In the genomic region with DNA sequence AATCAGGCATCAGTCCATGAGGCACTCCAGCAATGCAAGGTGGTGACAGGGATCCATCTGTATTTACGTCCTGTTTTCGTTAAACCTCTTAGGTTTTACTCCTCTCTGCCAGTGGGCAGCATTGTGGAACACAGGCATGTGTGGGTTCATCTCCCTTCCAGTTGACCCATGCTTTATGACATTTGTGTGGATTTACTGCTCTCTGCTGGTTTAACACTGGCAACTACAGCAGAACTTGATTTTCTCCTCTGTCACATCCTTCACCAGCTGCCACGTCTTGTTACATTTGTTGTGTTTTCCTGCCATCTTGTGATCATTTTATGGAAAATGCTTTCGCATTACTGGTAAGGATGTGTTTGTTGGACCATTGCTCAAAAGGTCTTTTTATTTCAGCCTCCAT, we compare ENCODE assay signal across 9 mouse cellular contexts. TPM values are rescaled to one million over a fixed set of nuclear protein-coding genes. Genes with fewer than 3 reads are reported as not detected.
DNase-seq lines count a peak whose midpoint lies in the region; ATAC-seq and TF ChIP-seq lines count a peak whose summit lies in the region.
"Had no signal": no experiment of that assay in that cellular context is flagged by ENCODE, and none has a peak within 500 bp of the region (broad histone marks: within the 10 kb centered on the region; RNA-seq: fewer than 3 reads in every experiment).

No protein-coding gene starts in this region.

- H3K27ac ChIP-seq in forebrain, embryonic 13.5 days = no peak overlapping the region
- H3K27ac ChIP-seq in forebrain, embryonic 12.5 days = no peak overlapping the region
- H3K27ac ChIP-seq in left cerebral cortex, adult 2 months = no peak overlapping the region
- H3K27ac ChIP-seq in midbrain, embryonic 15.5 days = no peak overlapping the region
- no peak overlapping the region for H3K27ac ChIP-seq in kidney, embryonic 15.5 days

- 90% methylated on average over 4 of the region's 4 CpGs for WGBS in forebrain, embryonic 13.5 days
- 84% methylated on average over 4 of the region's 4 CpGs for WGBS in forebrain, embryonic 12.5 days
- 76% methylated on average over 4 of the region's 4 CpGs for WGBS in midbrain, embryonic 15.5 days
- WGBS in kidney, embryonic 15.5 days = 69% methylated on average over 4 of the region's 4 CpGs

- H3K27me3 ChIP-seq in forebrain, embryonic 13.5 days = no peaks in the 10 kb centered on the region
- H3K27me3 ChIP-seq in forebrain, embryonic 12.5 days = peaks cover 14% of the 10 kb centered on the region; the same call in 1 of the 2 replicates
- H3K27me3 ChIP-seq in midbrain, embryonic 15.5 days (replicated peaks) = no peaks in the 10 kb centered on the region; the same call in 1 of the 2 replicates
- H3K27me3 ChIP-seq in kidney, embryonic 15.5 days = 0 out of 2 replicates have a peak, but pooled peaks cover 8% of the 10 kb centered on the region

- TF ChIP-seq CTCF in left cerebral cortex, adult 2 months (IDR thresholded peaks at IDR 0.05) = peak; percentile 60

- no peak overlapping the region for H3K4me2 ChIP-seq in forebrain, embryonic 13.5 days
- no peak overlapping the region for H3K4me2 ChIP-seq in forebrain, embryonic 12.5 days
- H3K4me2 ChIP-seq in midbrain, embryonic 15.5 days = no peak overlapping the region
- H3K4me2 ChIP-seq in kidney, embryonic 15.5 days = no peak overlapping the region

- DNase-seq in left cerebral cortex, adult 2 months (ENCODE audit: extremely low spot score in 1 of 2, low spot score in 2 of 2) = no peak
- no peak for DNase-seq in left cerebral cortex, postnatal 36 days (ENCODE audit: low spot score in 2 of 2)
- DNase-seq in brain, adult 2 months (ENCODE audit: low read depth, low spot score) = peak; percentile 60
- DNase-seq in natural killer cell, adult 2 months (ENCODE audit: low spot score in 2 of 2) = no peak

- no peak overlapping the region for H3K9ac ChIP-seq in forebrain, embryonic 13.5 days
- no peak overlapping the region for H3K9ac ChIP-seq in forebrain, embryonic 12.5 days
- H3K9ac ChIP-seq in midbrain, embryonic 15.5 days = no peak overlapping the region
- H3K9ac ChIP-seq in kidney, embryonic 15.5 days = no peak overlapping the region

- no peaks in the 10 kb centered on the region for H3K4me1 ChIP-seq in forebrain, embryonic 13.5 days
- H3K4me1 ChIP-seq in forebrain, embryonic 12.5 days = no peaks in the 10 kb centered on the region
- no peaks in the 10 kb centered on the region for H3K4me1 ChIP-seq in midbrain, embryonic 15.5 days
- H3K4me1 ChIP-seq in kidney, embryonic 15.5 days = no peaks in the 10 kb centered on the region

- H3K4me3 ChIP-seq in forebrain, embryonic 13.5 days = no peak overlapping the region
- H3K4me3 ChIP-seq in forebrain, embryonic 12.5 days (replicated peaks) = no peak overlapping the region
- no peak overlapping the region for H3K4me3 ChIP-seq in left cerebral cortex, adult 2 months
- H3K4me3 ChIP-seq in midbrain, embryonic 15.5 days = no peak overlapping the region
- no peak overlapping the region for H3K4me3 ChIP-seq in kidney, embryonic 15.5 days (replicated peaks)
- H3K4me3 ChIP-seq: erythroblast, embryonic 14.5 days had no signal

- H3K36me3 ChIP-seq in forebrain, embryonic 13.5 days (ENCODE audit: poor library complexity, severe bottlenecking) = no peaks in the 10 kb centered on the region
- H3K36me3 ChIP-seq in forebrain, embryonic 12.5 days (replicated peaks) = no peaks in the 10 kb centered on the region
- no peaks in the 10 kb centered on the region for H3K36me3 ChIP-seq in midbrain, embryonic 15.5 days (replicated peaks)
- H3K36me3 ChIP-seq in kidney, embryonic 15.5 days = no peaks in the 10 kb centered on the region

- intact Hi-C loops in left cerebral cortex, adult 2 months (cut with DNase I) = loop anchor here (1.0 to 10.0 kb wide), 2 partner anchors 361 to 585 kb away; no protein-coding TSS in a partner anchor
- intact Hi-C loops in left cerebral cortex, postnatal 36 days (cut with DNase I) = loop anchor here (1.0 to 10.0 kb wide), 2 partner anchors 265 to 361 kb away; no protein-coding TSS in a partner anchor

- ATAC-seq in forebrain, embryonic 13.5 days = peak; percentile 48; the same call in 1 of the 2 replicates
- ATAC-seq in forebrain, embryonic 12.5 days (ENCODE audit: low FRiP score) = no peak
- ATAC-seq in midbrain, embryonic 15.5 days (replicated peaks) = peak; percentile 87
- ATAC-seq in kidney, embryonic 15.5 days (replicated peaks; ENCODE audit: low FRiP score) = no peak; the same call in 1 of the 2 replicates

- no peaks in the 10 kb centered on the region for H3K9me3 ChIP-seq in forebrain, embryonic 13.5 days (replicated peaks)
- H3K9me3 ChIP-seq in forebrain, embryonic 12.5 days = no peaks in the 10 kb centered on the region
- H3K9me3 ChIP-seq in midbrain, embryonic 15.5 days = no peaks in the 10 kb centered on the region
- H3K9me3 ChIP-seq in kidney, embryonic 15.5 days (replicated peaks) = no peaks in the 10 kb centered on the region

RNA-seq across cellular contexts. Expression of gene Hccs, which starts 20.6 kb away (rescaled TPM):
- polyA plus RNA-seq in forebrain, embryonic 13.5 days (2015; fragmentation: Nextera tagmentation; extraction: Ambion mirVana) = 42.4 and 44.8 TPM in 2 replicates
- polyA plus RNA-seq in forebrain, embryonic 12.5 days (2016; fragmentation: Nextera tagmentation; extraction: Ambion mirVana) = 51.4 TPM in 2 replicates
- total RNA-seq in left cerebral cortex, adult 2 months (2021) = 10 to 100 TPM; 24.0 to 24.4 TPM
- 10 to 100 TPM; 22.2 to 25.2 TPM for total RNA-seq in left cerebral cortex, postnatal 36 days (2021)
- polyA plus RNA-seq in midbrain, embryonic 15.5 days (2015; fragmentation: Nextera tagmentation; extraction: Ambion mirVana) = 34.5 and 35.6 TPM in 2 replicates
- polyA plus RNA-seq in kidney, embryonic 15.5 days (2015; fragmentation: Nextera tagmentation; extraction: Ambion mirVana) = 32.3 and 33.0 TPM in 2 replicates

Comparison
In these comparisons a context has a peak if more than half of its experiments do, and no peak if none do; other contexts are left out.
1. ATAC-seq: peak in forebrain, embryonic 13.5 days (single experiment) and midbrain, embryonic 15.5 days (single experiment); none in forebrain, embryonic 12.5 days (single experiment) and kidney, embryonic 15.5 days (single experiment).